Mouse (Mus musculus): ENCODE measurements around the gene Spata45. TPM values are rescaled to one million over a fixed set of nuclear protein-coding genes. Genes with fewer than 3 reads are reported as not detected.
A peak's percentile ranks its signal among the peaks of the same experiment; 100 is the strongest.
"Not testable (repeated sequence)": the region's sequence is repeated elsewhere in the genome, so short reads cannot be mapped to it uniquely, and the experiment has no call there.

The Spata45 gene
- not detected for total RNA-seq (2021)
- long read RNA-seq, experiment 1, partial matches to known transcripts: 0 of 1 reads
- long read RNA-seq, experiment 1, other reads (novel, unspliced or antisense): 1 of 1 reads
- long read RNA-seq, experiment 2: 0 reads

DNA sequence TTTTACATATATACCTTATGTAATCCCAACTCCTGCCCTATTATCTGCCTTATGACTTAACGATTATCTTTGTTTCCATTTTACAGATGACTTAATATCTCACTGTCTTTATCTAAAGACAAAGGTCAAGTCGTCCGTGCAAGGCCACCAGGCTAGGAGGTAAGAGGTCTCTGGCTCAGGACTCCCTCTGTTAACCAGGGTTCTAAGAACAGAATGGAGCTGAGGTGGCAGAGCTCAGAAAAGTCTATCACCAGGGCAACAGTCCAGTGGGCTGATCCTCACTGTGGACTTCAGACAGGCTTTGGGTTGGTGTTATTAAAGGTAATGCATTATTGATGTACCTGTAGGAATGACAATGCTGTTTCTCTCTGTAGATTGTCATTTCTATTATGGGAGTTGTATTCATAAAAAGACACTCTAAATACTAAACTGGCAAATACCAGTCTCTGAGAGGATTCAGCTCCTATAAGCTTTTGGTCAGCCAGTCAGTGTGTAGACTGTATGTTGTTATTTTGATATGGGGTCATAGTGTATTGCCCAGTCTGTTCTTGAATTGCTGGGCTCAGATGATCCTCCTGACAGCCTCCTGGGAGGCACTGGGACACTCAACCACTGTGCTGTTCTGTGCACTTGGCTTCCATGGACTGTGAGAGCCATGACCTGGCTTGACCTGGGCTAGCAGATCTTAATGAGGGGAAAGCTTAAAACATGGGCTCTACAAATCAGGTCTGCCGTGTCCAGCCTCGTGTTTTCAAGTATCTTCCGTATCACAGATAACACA is at the start of gene Spata45:
Gene Spata45, plus strand, starts transcription at position 86 of the 781 bp plus-strand sequence.
- no peak for DNase-seq (ENCODE audit: low spot score)

DNA sequence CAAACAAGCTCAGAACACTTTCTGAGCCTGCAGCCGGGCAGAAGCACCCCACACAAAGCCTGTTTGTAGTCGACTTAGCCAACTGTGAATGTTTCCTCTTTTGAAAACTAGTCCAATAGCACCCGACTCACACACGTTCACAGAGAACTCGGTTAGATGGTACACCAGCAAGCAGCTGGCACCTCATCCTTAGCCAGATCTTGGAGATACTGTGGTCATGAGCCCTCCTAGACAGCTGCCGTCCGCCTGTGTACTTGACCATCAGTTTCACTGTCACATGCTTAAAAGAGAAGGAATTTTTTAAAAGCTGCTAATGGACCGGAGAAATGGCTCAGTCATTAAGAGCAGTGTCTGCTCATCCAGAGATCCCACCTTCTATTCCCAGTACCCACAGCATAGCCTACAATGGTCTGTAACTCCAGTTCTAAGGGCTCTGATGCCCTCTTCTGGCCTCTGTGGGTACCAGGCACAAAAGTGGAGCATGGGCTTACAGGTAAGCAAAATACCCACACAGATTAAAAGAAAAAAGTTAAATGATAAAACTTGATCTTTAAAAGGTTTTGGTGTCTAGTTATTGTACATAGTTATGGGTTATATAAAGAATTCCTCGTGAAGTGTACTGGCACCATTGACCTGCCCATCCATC is 46.9 kb upstream of the Spata45 start:
- DNase-seq (ENCODE audit: low spot score): no peak

DNA sequence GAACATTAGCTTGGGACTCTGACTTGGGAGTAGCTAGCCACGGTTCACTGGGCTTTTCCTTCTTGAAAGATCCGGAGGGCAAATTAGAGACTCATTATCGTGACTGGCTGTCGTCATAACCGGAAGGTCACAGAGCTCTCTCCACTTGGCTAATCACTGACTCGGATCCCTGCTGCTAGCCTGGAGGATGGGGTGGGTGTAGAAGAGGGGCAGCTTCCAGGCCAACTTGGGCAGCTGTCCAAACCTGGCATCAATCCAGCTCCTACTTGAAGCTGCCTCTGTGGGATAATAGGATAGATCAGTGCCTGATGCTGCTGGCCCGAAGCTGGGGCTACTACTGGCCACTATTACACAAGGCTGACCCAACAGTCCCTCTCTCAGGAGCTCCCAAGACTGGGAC is 40.9 kb upstream of the Spata45 start:
- DNase-seq (ENCODE audit: low spot score): peak; percentile 42

DNA sequence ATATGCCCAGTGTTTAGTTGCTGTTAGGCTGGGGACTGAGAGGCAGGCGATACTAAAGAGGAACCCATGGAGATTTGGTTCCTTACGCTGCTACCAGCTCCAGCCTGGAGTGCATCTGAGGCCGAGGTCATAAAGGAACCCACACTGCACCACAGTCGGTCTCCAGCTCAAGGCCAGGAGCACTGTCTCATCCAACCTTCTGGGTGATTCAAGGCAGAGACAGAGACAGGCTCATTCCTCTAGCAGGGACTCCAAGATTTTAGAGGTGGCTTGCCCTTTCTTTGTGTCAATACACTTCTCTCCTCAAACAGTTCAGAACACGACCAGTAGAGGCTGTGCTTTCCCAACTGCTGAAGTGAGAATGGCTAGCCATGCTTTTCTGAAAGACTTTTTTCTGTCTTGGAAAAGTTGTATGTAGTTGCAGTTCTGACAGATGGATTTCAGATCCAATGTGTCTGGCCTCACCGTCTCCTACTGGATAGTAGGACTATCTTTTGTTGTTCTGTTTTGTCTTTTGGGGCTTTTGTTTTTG is 40.0 kb upstream of the Spata45 start:
- DNase-seq (ENCODE audit: low spot score): no peak

- DNase-seq (ENCODE audit: low spot score): no peak
Observed at GRCm38 (mm10) chr1:190998027-190998426, 38.4 kb upstream of the Spata45 start.

DNA sequence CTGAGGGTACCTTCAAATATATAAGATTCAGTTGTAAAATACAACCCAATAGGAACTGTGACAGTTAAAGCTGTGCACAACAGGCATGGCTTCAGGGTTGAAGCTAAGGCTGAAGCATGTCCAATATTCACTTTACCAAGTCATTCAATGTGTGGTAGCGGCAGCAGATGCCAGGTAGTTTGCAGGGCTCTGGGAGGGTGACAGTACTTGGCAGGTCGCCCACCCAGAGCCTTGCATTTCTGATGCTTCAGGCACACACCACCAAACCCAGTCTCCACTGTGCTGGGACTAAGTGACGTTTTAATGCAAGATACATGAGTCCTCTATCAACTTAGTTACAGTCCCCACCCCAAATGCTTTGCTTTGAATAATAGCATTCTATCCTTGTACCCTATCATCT is 35.8 kb upstream of the Spata45 start:
- DNase-seq (ENCODE audit: low spot score): no peak

- DNase-seq (ENCODE audit: low spot score): no peak
Observed at GRCm38 (mm10) chr1:191002201-191002600, 34.2 kb upstream of the Spata45 start.

DNA sequence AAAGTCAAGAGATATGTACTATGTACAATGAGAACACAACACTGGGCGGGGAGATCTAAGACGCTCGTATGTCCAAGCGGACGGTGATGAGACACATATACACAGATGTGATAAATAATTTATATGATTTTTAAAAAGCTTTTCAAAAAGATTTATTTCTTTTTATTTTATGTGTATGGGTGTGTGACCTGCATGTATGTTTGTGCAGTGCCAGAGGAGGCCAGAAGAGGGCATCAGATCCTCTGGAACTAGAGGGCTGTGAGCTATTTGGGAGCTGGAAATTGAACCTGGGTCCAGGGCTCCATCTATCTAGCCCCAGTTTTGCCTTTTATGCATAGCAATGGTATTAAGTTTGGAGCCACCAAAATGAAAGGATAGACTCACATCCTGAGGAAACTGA is 27.7 kb upstream of the Spata45 start:
- no peak for DNase-seq (ENCODE audit: low spot score)

DNA sequence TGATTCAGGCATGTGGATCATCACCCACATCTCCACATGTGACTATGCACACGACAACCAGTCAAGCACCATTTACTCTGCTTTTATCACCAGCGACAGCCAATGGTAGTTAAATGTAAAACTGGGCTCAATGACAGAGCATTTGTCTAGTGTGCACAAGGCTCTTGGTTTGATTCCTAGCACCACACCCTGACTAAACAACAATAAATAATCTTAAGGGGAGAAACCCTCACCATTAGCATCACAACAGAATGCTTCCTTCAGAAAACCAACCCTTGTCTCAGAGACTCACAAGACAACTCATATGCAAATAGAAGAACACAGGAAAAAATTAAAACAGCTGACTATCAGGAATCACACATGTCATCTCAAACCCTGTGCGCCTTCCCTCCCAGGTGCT is 22.2 kb upstream of the Spata45 start:
- DNase-seq (ENCODE audit: low spot score): no peak

DNA sequence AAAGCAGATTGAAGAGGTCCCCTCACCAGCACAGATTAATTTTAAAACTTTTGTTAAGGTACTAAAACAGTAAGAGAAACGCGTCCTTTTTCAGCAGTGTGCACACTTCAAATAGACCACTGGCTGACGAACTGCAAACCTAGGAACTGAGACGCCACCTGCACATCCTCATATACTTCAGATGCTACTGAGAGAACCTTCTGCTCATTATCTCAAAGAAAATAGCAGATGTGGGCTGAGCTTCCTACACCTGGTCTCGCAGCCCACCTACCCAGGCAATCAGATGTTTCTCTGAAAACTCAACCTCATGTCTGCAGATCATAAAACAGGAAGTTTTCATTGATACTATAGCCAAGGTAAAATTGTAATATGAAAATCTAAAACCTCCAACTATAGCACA is 16.6 kb upstream of the Spata45 start:
- no peak for DNase-seq (ENCODE audit: low spot score)

DNA sequence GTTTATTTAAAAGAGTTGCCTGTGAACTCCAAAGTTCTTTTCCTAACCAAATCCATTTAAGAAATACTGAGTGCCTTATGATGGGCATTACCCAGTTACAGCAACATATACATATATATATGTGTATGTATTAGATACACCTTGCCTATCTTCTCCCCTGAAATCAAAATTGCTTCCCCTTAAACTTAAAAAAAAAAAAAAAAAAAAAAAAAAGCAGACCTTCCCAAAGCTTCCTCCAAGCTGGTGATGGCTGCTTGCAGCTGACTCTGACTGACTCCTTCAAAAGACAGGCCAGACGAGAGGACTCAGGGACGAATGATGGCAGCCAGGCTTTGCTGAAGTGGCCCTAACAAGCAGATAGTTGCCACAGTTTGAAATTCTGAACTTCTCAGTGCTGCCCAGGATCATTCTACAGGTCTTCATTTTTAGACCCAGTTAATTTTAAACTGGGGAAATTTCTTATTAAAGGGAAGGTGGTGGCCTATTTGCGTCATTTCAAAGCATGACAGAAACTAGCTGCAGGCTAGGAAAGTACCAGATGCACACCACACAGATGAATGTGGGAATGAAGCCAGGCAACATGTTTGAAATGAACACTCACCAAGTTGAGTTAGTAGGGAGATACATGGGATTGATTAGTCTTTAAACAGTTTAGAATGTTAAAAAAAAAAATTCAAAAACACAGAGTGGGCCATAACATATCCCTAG is 16.1 kb upstream of the Spata45 start:
- DNase-seq (ENCODE audit: low spot score): no peak

DNA sequence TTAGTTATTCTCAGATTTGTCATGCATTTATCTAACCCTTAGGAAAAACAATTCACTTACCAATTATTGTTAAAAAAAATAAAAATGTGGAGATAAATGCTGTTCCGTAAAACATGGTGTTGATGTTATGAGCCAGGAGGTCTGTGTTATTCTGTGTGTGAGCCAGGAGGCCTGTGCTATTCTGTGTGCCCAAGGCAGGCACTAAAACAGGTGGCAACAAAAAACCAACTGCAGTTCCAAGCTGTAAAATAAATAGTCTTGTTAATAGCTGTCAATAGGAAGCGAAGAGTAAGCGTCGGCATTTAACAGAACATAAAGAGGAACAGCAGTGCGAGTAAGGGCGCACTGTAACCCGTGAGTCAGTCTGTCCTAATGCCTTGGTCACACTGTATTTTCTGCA is 15.4 kb upstream of the Spata45 start:
- no peak for DNase-seq (ENCODE audit: low spot score)

DNA sequence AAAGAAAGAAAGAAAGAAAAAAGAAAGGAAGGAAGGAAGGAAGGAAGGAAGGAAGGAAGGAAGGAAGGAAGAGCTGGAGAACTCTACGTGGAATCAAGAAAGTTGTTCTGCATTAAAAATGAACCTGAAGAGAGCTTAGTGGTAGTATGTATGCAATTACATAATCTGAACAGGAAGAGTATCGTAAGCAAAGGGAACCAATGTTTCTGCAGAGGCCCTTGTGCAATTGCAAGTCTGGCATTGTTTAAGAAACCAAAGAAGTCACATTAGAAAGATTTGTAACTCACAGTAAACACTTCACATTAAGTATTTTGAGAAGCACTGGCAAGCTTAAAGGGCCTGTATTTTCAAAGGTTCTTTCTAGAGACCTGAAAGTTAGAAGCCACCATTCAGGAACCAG is 13.3 kb upstream of the Spata45 start:
- no peak for DNase-seq (ENCODE audit: low spot score)

GRCm38 (mm10) chr1:191023806-191024205 is 12.6 kb upstream of the Spata45 start:
- DNase-seq (ENCODE audit: low spot score): not testable (repeated sequence)

DNA sequence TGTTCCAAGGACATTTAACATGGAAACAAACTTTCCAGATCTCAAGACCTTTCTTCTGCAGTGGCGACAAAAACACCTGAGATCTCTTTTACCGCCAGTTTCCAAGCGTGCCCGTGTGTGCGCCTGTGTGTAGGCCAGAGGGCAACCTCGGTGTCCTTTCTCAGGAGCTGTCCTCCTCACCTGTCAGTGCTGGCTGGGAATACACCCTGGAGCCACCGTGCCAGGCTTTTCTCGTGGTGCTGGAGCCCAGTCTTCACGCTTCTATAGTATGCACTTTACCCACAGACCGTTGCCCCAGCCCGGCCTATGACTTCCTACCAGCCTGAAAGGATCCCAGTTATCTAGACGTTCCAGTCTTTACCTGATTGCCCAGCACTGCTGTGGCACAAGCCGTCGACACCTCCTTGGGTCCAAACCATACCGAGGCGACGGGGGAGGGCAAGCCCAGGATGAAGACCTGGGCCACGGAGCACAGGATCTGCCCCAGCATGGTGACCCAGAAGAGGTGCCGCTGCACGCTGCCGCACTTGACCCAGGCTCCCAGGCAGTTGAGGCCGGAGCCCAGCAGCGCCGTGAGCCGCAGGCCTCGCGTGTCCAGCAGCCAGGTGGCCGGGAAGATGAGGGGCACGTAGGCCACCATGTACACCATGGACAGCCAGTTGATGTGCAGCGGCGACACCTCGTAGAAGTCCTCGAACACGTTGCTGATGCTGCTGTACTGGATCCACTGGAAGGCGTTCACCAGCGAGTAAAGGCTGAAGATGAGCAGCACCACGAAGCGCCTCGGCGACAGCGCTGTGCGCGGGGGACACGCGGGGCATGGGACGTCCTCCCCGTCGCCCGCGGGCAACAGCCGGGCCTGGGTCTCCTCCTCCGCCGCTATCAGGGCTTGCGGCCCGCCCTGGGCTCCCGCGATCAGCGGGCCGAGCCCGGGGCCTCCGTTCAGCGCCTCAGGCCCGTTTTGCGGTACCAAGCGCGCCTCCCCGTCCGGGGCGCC is 11.1 kb upstream of the Spata45 start:
- peak; percentile 36 for DNase-seq (ENCODE audit: low spot score)

GRCm38 (mm10) chr1:191026021-191026713 is 10.3 kb upstream of the Spata45 start, which contains the start of gene Flvcr1:
Gene Flvcr1 (minus strand): TSS chr1:191026158.
- DNase-seq (ENCODE audit: low spot score): peak; percentile 99

GRCm38 (mm10) chr1:191030182-191030581 is 6.3 kb upstream of the Spata45 start:
- DNase-seq (ENCODE audit: low spot score): no peak

GRCm38 (mm10) chr1:191030922-191031425 is 5.5 kb upstream of the Spata45 start:
- not testable (repeated sequence) for DNase-seq (ENCODE audit: low spot score)

DNA sequence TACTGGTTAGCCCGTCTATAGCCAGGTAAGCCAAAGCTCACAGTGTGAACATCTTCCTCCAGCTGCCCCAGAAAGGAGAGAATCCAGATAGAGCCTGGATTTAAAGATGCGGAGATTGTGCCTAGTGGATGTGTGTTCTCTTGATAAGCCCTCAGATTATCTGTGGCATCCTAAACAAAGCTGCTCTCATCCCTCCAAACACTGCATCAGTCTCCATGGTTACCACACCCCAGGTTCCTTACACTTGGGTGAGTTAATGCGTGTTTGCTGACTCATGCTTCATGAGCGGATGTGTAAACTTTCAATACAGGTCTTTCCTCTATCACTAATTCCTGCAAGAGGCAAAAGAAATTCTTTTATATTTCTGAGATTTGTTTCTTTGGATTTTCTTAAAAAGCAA is 790 bp upstream of the Spata45 start:
- no peak for DNase-seq (ENCODE audit: low spot score)

- no peak for DNase-seq (ENCODE audit: low spot score)
Observed at GRCm38 (mm10) chr1:191037999-191038398, 1.6 kb downstream of the Spata45 start.

Measured in gastrocnemius, adult 18-20 months (tissue).